Mouse (Mus musculus): Measurements from ENCODE around the gene Kdelc2.
A peak's percentile ranks its signal among the peaks of the same experiment; 100 is the strongest.

Gene Kdelc2

GRCm38 (mm10) chr9:53383951-53384866 lies at the start of gene Kdelc2:
Gene Kdelc2 (plus strand): TSS chr9:53384025.
- peak; percentile 82 to 91 for DNase-seq

GRCm38 (mm10) chr9:53335131-53335530 lies 48.7 kb upstream of the Kdelc2 start:
- no peak for DNase-seq

- DNase-seq, result peak in 1 of 2 experiments; percentile 36
Measured at GRCm38 (mm10) chr9:53339603-53340002, 44.2 kb upstream of the Kdelc2 start.

- peak in 1 of 2 experiments; percentile 18 for DNase-seq
Measured at GRCm38 (mm10) chr9:53340328-53340916, 43.4 kb upstream of the Kdelc2 start.

- DNase-seq, result peak; percentile 34 to 53
Measured at GRCm38 (mm10) chr9:53340969-53341368, 42.9 kb upstream of the Kdelc2 start.

GRCm38 (mm10) chr9:53341981-53342380 lies 41.8 kb upstream of the Kdelc2 start:
- DNase-seq, result no peak

GRCm38 (mm10) chr9:53344646-53345432 lies 39.0 kb upstream of the Kdelc2 start:
- no peak for DNase-seq

GRCm38 (mm10) chr9:53345728-53346127 lies 38.1 kb upstream of the Kdelc2 start:
- DNase-seq, result no peak

- DNase-seq, result no peak
Measured at GRCm38 (mm10) chr9:53346402-53346801, 37.4 kb upstream of the Kdelc2 start.

GRCm38 (mm10) chr9:53349211-53349610 lies 34.6 kb upstream of the Kdelc2 start:
- no peak for DNase-seq

- DNase-seq, result no peak
Measured at GRCm38 (mm10) chr9:53350331-53350730, 33.5 kb upstream of the Kdelc2 start.

- DNase-seq, result no peak
Measured at GRCm38 (mm10) chr9:53351899-53352298, 31.9 kb upstream of the Kdelc2 start.

- no peak for DNase-seq
Measured at GRCm38 (mm10) chr9:53353161-53353560, 30.7 kb upstream of the Kdelc2 start.

GRCm38 (mm10) chr9:53356219-53357155 lies 27.3 kb upstream of the Kdelc2 start:
- peak in 1 of 2 experiments; percentile 32 for DNase-seq

- DNase-seq, result no peak
Measured at GRCm38 (mm10) chr9:53371339-53371738, 12.5 kb upstream of the Kdelc2 start.

- DNase-seq, result no peak
Measured at GRCm38 (mm10) chr9:53375907-53376306, 7.9 kb upstream of the Kdelc2 start.

- DNase-seq, result no peak
Measured at GRCm38 (mm10) chr9:53376820-53377219, 7.0 kb upstream of the Kdelc2 start.

- no peak for DNase-seq
Measured at GRCm38 (mm10) chr9:53377597-53377996, 6.2 kb upstream of the Kdelc2 start.

- no peak for DNase-seq
Measured at GRCm38 (mm10) chr9:53378171-53378570, 5.7 kb upstream of the Kdelc2 start.

GRCm38 (mm10) chr9:53380595-53380994 lies 3.2 kb upstream of the Kdelc2 start:
- DNase-seq, result no peak

GRCm38 (mm10) chr9:53381113-53381615 lies 2.7 kb upstream of the Kdelc2 start:
- DNase-seq, result no peak

GRCm38 (mm10) chr9:53384873-53385272 lies 1.0 kb downstream of the Kdelc2 start:
- no peak for DNase-seq

Data from kidney, postnatal 4 days (tissue).